Mouse (Mus musculus) cortical plate, adult 2 months (tissue): ENCODE measurements around the gene Cuedc1.

Experiments
- CTCF ChIP-seq: fragments of 200-500 bp; IDR thresholded peaks from 2 replicates; pipeline ENCODE4 v1.5.1; 2011; ENCODE audit warnings: mild to moderate bottlenecking, control low read depth, low read length; ENCODE audit not compliant: insufficient read depth; ENCODE audit errors: extremely low read depth
- POLR2A ChIP-seq: fragments of 200-500 bp; IDR thresholded peaks from 2 replicates; pipeline ENCODE4 v1.6.1; 2011; ENCODE audit warnings: mild to moderate bottlenecking, low read length, control low read depth; ENCODE audit not compliant: insufficient read depth; ENCODE audit errors: extremely low read depth

DNA sequence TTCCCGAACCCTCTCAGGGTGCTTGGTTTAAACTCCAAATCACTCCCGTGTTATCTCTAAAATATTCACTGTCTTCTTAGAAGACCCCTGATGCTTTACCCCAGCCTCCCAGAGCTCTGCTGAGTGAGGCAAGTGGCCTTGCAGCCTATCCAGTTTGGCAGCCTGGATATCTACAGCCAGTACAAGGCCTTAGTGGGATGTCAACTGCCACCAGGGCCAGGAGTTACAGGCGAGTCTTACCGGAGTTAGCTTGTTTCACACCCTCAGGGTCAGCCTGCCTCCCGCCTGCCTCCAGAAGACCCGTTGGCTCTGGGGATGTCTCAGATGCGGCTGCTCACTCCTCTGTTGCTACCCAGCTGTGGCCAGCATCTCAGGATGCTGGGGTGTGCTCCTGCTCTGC, 120.7 kb downstream of the Cuedc1 start:
- TF ChIP-seq POLR2A: no peak
- TF ChIP-seq CTCF: no peak
